Mouse (Mus musculus) embryonic facial prominence, embryonic 12.5 days (tissue): ENCODE results near the gene Syne3. TPM values are rescaled to one million over a fixed set of nuclear protein-coding genes. Genes with fewer than 3 reads are reported as not detected.

Experiments
- ATAC-seq: fragments of 200-750 bp; cut with Nextera tagmentation; 2 replicates; pipeline ENCODE4 v1.8.0; 2017; ENCODE audit not compliant: insufficient number of reproducible peaks, insufficient read depth, low FRiP score, low TSS enrichment
- H3K27ac ChIP-seq: fragments of 300-500 bp; sonication (generic); 2 replicates; pipeline ENCODE4 v1.5.1; 2016; ENCODE audit warnings: mild to moderate bottlenecking
- H3K27me3 ChIP-seq: fragments of 300-500 bp; sonication (generic); 2 replicates; pipeline ENCODE4 v1.6.1; 2016; ENCODE audit warnings: mild to moderate bottlenecking, moderate library complexity
- H3K36me3 ChIP-seq: fragments of 300-500 bp; sonication (generic); 2 replicates; pipeline ENCODE4 v1.6.1; 2016; ENCODE audit warnings: mild to moderate bottlenecking
- H3K4me1 ChIP-seq: fragments of 300-500 bp; sonication (generic); 2 replicates; pipeline ENCODE4 v1.6.1; 2016
- H3K4me2 ChIP-seq: fragments of 300-500 bp; sonication (generic); replicated peaks from 2 replicates; pipeline ENCODE4 v1.6.1; 2016; ENCODE audit warnings: mild to moderate bottlenecking, moderate library complexity
- H3K4me3 ChIP-seq: fragments of 300-500 bp; sonication (generic); 2 replicates; pipeline ENCODE4 v1.5.1; 2016; ENCODE audit warnings: mild to moderate bottlenecking
- H3K9ac ChIP-seq: fragments of 300-500 bp; sonication (generic); 2 replicates; pipeline ENCODE4 v1.6.1; 2016; ENCODE audit warnings: mild to moderate bottlenecking, moderate library complexity
- H3K9me3 ChIP-seq: fragments of 300-500 bp; sonication (generic); 2 replicates; pipeline ENCODE4 v1.6.1; 2016; ENCODE audit warnings: mild to moderate bottlenecking, moderate library complexity
- WGBS: fragments of 180-500 bp; shearing (Covaris S2); methylation state at CpG from one replicate; pipeline ENCODE4 v1.1.7; 2016; 5-methylcytosine and 5-hydroxymethylcytosine counted together
- polyA plus RNA-seq: library from polyadenylated mRNA; unstranded; fragments of >200 nt; fragmentation: Nextera tagmentation; extraction: Ambion mirVana; gene quantifications from 2 replicates; pipeline ENCODE4 v1.2.1, GENCODE M21; 2016

The Syne3 gene
- polyA plus RNA-seq, 1 experiment from 2014 or later, result 0.79 TPM

DNA sequence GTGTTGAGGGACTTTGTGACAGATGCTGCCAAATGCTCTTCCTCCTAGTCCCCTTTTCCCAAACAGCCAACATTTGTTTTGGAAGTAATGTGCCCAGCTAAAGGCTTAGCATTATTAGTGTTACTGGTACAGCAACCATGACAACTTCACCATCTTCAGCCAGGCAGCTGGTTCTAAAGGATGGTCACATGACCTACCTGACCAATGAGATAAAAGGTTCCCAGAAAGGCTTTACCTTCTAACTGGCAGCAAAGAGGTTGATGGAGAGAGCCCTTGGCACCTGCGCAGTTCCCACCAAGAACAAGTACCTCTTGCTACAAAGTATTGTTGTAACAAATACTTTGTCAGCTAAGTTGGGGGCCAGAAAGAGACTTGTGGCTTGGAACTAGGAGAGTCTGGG, 52.4 kb downstream of the Syne3 start:
- H3K27ac ChIP-seq, result no peak overlapping the region
- H3K27me3 ChIP-seq, result no peaks in the 10 kb centered on the region
- no peak overlapping the region for H3K9ac ChIP-seq
- no peaks in the 10 kb centered on the region for H3K4me1 ChIP-seq
- no peaks in the 10 kb centered on the region for H3K9me3 ChIP-seq
- H3K4me3 ChIP-seq, result no peak overlapping the region
- 84% methylated on average over 1 of the region's 1 CpGs for WGBS
- H3K4me2 ChIP-seq, result no peak overlapping the region
- ATAC-seq, result no peak
- no peaks in the 10 kb centered on the region for H3K36me3 ChIP-seq

DNA sequence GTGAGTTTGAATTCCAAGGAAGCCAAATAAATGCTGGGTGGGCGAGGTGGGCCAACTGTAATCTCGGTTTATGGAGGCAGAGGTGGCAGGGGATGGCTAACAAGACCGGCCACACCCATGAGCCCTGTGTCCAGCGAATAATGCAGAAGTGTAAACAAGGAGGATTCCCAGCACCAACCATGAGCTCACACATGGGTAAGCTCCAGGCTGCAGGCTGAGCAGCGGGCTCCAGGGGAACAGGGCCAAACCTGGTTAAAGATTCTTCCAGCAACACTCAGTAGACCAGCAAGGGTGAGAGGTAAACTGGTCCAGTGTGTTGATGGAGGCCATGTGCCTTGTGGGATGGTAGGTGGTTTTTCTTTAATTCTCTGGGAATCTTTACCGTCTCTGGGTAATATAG, 53.2 kb downstream of the Syne3 start:
- whole genome bisulfite sequencing, result 84% methylated on average over 6 of the region's 6 CpGs
- no peak for ATAC-seq
- no peak overlapping the region for H3K27ac ChIP-seq

DNA sequence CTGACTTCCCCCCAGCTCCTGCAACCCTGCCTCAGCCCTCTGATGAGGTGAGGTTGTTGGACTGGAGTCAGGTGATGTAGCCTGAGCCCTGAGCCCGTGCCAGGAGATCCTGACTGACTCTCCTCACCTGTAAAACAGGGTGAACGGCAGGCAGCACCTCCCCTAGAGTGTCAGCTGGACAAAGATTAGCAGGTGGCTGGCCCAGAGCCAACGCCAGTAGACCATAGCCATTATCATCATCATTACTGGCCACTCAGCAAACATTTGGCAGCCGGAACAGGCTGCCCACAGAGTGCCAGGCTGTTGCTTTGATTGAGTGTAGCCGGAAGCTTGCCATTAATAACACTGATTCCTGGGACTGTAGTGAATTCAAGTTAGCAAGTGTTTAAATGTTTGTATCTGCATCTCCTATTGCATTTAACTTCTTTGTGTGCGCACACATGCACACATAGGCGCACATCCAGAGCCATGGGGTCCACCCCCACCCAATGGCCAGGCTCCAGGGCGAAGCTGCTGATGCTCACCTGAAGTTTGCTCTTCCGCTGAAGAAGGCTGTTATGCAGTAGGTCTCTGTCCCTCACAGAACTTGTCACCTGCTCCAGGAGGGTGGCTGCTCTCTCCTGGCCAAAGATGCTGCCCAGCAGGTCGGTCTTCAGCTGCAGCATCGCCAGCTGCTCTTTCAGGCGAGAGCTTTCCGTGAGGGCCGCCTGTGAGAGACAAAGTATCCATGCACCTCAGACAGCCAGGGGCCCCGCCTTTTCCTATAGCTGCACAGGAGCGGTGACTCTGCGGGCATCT, 54.4 kb downstream of the Syne3 start:
- H3K4me1 ChIP-seq, result no peaks in the 10 kb centered on the region
- 67% methylated on average over 17 of the region's 17 CpGs for WGBS
- H3K27ac ChIP-seq, result no peak overlapping the region
- H3K9ac ChIP-seq, result no peak overlapping the region
- H3K4me2 ChIP-seq, result no peak overlapping the region
- H3K4me3 ChIP-seq, result no peak overlapping the region
- no peaks in the 10 kb centered on the region for H3K36me3 ChIP-seq
- ATAC-seq, result no peak
- H3K27me3 ChIP-seq, result no peaks in the 10 kb centered on the region
- H3K9me3 ChIP-seq, result no peaks in the 10 kb centered on the region

More for the DNA sequence above, 53.2 kb downstream of the Syne3 start:
- no peak overlapping the region for H3K4me2 ChIP-seq
- no peaks in the 10 kb centered on the region for H3K36me3 ChIP-seq
- H3K27me3 ChIP-seq, result no peaks in the 10 kb centered on the region
- H3K9ac ChIP-seq, result no peak overlapping the region
- H3K9me3 ChIP-seq, result no peaks in the 10 kb centered on the region
- no peaks in the 10 kb centered on the region for H3K4me1 ChIP-seq
- no peak overlapping the region for H3K4me3 ChIP-seq

DNA sequence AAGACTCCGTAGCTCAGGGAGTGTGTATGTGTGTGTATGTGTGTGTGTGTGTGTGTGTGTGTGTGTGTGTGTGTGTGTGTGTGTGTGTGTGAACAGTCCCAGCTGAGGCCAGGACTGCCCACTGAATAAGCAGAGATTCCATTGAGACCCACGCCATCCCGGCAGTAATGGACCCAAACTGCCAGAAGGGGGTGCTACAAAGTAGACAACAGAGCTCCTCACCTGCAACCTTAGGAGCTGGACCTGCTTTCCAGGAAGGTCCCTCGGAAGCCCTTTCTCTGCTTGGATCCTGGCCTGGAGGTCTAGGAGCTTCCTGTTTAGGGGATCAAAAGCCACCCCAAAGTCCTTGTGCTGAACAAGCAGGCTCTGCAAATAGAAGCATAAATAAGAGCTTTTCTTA, 55.7 kb downstream of the Syne3 start:
- Histone ChIP-seq H3K9ac (no peak overlapping the region), H3K27ac (no peak overlapping the region), H3K27me3 (no peaks in the 10 kb centered on the region), H3K9me3 (no peaks in the 10 kb centered on the region), H3K4me2 (no peak overlapping the region), H3K36me3 (no peaks in the 10 kb centered on the region), H3K4me1 (no peaks in the 10 kb centered on the region), H3K4me3 (no peak overlapping the region)
- WGBS, result 16% methylated on average over 4 of the region's 4 CpGs
- no peak for ATAC-seq

- WGBS, result 18% methylated on average over 5 of the region's 5 CpGs
- 0 out of 2 replicates have a peak overlapping the region, but pooled peaks have one; percentile 17 for H3K27ac ChIP-seq
Observed at GRCm38 (mm10) chr12:104952458-104952857, 57.2 kb downstream of the Syne3 start.

DNA sequence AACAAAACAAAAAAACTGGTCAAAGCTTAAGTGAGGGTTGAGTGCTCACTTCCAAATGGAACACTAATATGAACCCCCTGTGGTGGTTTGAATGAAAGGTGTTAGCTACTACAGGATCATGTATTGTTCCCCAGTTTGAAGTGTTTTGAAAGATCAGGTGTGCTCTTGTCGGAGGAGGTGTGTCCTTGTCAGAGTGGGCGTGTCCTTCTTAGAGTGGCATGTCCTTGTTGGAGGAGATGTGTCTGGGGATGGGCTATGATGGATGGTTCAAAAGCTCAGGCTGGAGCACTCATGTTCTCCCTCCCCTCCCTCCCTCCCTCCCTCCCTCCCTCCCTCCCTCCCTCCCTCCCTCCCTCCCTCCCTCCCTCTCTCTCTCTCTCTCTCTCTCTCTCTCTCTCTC, 61.7 kb downstream of the Syne3 start:
- Histone ChIP-seq H3K36me3 (no peaks in the 10 kb centered on the region), H3K9ac (no peak overlapping the region), H3K27me3 (no peaks in the 10 kb centered on the region), H3K4me2 (no peak overlapping the region), H3K4me1 (no peaks in the 10 kb centered on the region), H3K27ac (no peak overlapping the region), H3K4me3 (no peak overlapping the region), H3K9me3 (peaks cover 3% of the 10 kb centered on the region; the same call in 1 of the 2 replicates)
- no peak for ATAC-seq
- WGBS, result 87% methylated on average over 2 of the region's 2 CpGs

More at GRCm38 (mm10) chr12:104952458-104952857, 57.2 kb downstream of the Syne3 start:
- H3K27me3 ChIP-seq, result no peaks in the 10 kb centered on the region
- H3K9ac ChIP-seq, result 0 out of 2 replicates have a peak overlapping the region, but pooled peaks have one; percentile 13
- no peaks in the 10 kb centered on the region for H3K9me3 ChIP-seq
- H3K4me1 ChIP-seq, result no peaks in the 10 kb centered on the region
- no peak; the same call in 1 of the 2 replicates for ATAC-seq
- no peak overlapping the region for H3K4me2 ChIP-seq
- H3K4me3 ChIP-seq, result no peak overlapping the region
- H3K36me3 ChIP-seq, result no peaks in the 10 kb centered on the region

DNA sequence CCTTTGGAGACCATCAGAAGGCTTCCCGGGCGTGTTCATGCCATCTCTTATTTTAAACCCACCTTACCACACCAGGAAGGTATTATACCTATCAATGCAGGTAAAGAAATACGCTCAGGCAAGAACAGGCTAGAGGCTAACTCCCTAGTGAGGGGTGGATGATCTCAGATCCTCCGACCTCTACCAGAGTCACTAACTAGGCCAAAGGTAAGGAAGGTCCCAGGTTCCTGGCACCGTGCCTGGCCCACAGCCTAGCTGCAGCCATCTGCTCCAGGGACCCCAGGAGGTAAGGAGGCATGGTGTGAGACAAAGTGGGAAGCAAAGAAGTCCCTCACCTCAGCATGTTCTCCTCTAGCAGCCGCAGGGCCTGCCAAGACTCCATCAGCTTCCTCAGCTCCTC, 63.4 kb downstream of the Syne3 start:
- ATAC-seq, result no peak
- Histone ChIP-seq H3K27me3 (no peaks in the 10 kb centered on the region), H3K4me2 (no peak overlapping the region), H3K27ac (no peak overlapping the region), H3K4me3 (no peak overlapping the region), H3K9me3 (peaks cover 3% of the 10 kb centered on the region; the same call in 1 of the 2 replicates), H3K36me3 (no peaks in the 10 kb centered on the region), H3K4me1 (no peaks in the 10 kb centered on the region), H3K9ac (no peak overlapping the region)
- 90% methylated on average over 6 of the region's 6 CpGs for WGBS

DNA sequence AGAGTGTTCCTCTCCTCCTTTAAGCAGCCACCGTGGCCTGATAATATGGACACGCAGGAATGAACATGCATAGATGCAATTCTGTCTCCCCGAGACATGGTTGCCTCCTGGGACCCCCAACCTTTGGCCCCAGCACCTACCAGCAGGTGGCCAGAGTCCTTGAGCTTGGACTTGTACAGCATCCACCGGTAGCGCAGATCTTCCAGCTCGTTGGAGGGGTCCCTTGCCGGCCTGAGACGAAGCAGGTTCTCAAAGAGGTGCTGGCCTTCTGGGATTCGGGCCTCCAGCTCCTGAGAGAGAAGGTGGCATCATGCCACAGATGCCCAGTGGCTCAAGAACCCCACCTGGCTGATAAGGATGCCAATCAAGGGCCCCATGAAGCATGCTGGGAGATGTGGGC, 69.1 kb downstream of the Syne3 start:
- Histone ChIP-seq H3K9ac (no peak overlapping the region), H3K27ac (no peak overlapping the region), H3K4me3 (no peak overlapping the region), H3K4me1 (peaks cover 10% of the 10 kb centered on the region), H3K9me3 (peaks cover 3% of the 10 kb centered on the region; the same call in 1 of the 2 replicates), H3K27me3 (no peaks in the 10 kb centered on the region), H3K4me2 (no peak overlapping the region), H3K36me3 (0 out of 2 replicates have a peak, but pooled peaks cover 3% of the 10 kb centered on the region)
- no peak for ATAC-seq
- 84% methylated on average over 9 of the region's 9 CpGs for WGBS

GRCm38 (mm10) chr12:104940027-104940386, 69.6 kb downstream of the Syne3 start:
- H3K27ac ChIP-seq, result no peak overlapping the region
- H3K4me3 ChIP-seq, result no peak overlapping the region
- 7% methylated on average over 4 of the region's 4 CpGs for WGBS
- ATAC-seq, result no peak
- H3K9ac ChIP-seq, result no peak overlapping the region
- H3K4me1 ChIP-seq, result peaks cover 10% of the 10 kb centered on the region
- 0 out of 2 replicates have a peak, but pooled peaks cover 3% of the 10 kb centered on the region for H3K36me3 ChIP-seq
- H3K9me3 ChIP-seq, result peaks cover 2% of the 10 kb centered on the region; the same call in 1 of the 2 replicates
- no peaks in the 10 kb centered on the region for H3K27me3 ChIP-seq
- no peak overlapping the region for H3K4me2 ChIP-seq

GRCm38 (mm10) chr12:104939372-104940026, 70.1 kb downstream of the Syne3 start:
- Histone ChIP-seq H3K4me3 (no peak overlapping the region), H3K4me2 (no peak overlapping the region), H3K9me3 (no peaks in the 10 kb centered on the region), H3K4me1 (peaks cover 10% of the 10 kb centered on the region), H3K9ac (no peak overlapping the region), H3K27me3 (no peaks in the 10 kb centered on the region), H3K36me3 (0 out of 2 replicates have a peak, but pooled peaks cover 3% of the 10 kb centered on the region), H3K27ac (no peak overlapping the region)
- WGBS, result 23% methylated on average over 13 of the region's 13 CpGs
- ATAC-seq, result peak; percentile 57; the same call in 1 of the 2 replicates

- H3K36me3 ChIP-seq, result 0 out of 2 replicates have a peak, but pooled peaks cover 3% of the 10 kb centered on the region
- H3K4me2 ChIP-seq, result no peak overlapping the region
- H3K27me3 ChIP-seq, result no peaks in the 10 kb centered on the region
- 52% methylated on average over 5 of the region's 5 CpGs for WGBS
- H3K4me1 ChIP-seq, result peaks cover 10% of the 10 kb centered on the region
- no peaks in the 10 kb centered on the region for H3K9me3 ChIP-seq
- H3K4me3 ChIP-seq, result no peak overlapping the region
- no peak overlapping the region for H3K9ac ChIP-seq
- ATAC-seq, result peak; percentile 38
- no peak overlapping the region for H3K27ac ChIP-seq
Observed at GRCm38 (mm10) chr12:104938935-104939334, 70.7 kb downstream of the Syne3 start.

DNA sequence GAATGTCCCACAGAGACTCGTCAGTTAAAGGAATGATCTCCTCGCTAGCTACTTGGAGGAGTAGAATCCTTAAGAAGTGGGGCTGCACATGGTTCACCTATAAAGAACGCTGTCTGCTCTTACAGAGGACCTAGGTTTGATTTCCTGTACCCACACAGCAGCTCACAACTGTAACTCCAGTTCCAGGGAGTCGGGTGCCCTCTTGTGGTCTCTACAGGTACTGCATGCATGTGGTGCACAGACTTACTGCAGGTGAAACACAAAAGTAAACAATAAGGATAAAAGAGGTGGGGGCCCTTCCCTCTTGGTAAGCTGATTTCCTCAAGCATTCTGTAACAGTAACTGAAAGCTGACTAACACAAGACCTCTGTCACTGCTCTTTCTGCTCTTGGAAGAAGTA, 73.4 kb downstream of the Syne3 start:
- Histone ChIP-seq H3K9me3 (no peaks in the 10 kb centered on the region), H3K4me2 (no peak overlapping the region), H3K4me1 (peaks cover 14% of the 10 kb centered on the region), H3K4me3 (no peak overlapping the region), H3K36me3 (0 out of 2 replicates have a peak, but pooled peaks cover 3% of the 10 kb centered on the region), H3K27ac (no peak overlapping the region), H3K27me3 (0 out of 2 replicates have a peak, but pooled peaks cover 3% of the 10 kb centered on the region), H3K9ac (no peak overlapping the region)
- ATAC-seq, result no peak
- WGBS, result 78% methylated on average over 4 of the region's 4 CpGs
